Mouse (Mus musculus) forebrain, embryonic 12.5 days (tissue): ENCODE measurements around the gene Dtl. TPM values are rescaled to one million over a fixed set of nuclear protein-coding genes. Genes with fewer than 3 reads are reported as not detected.

Experiments used
- ATAC-seq: fragments of 200-750 bp; cut with Nextera tagmentation; 2 replicates; pipeline ENCODE4 v1.8.0; 2017; ENCODE audit warnings: moderate TSS enrichment; ENCODE audit not compliant: low FRiP score
- H3K27ac ChIP-seq: fragments of 300-500 bp; sonication (generic); 2 replicates; pipeline ENCODE4 v1.5.1; 2016; ENCODE audit warnings: mild to moderate bottlenecking
- H3K27me3 ChIP-seq: fragments of 300-500 bp; sonication (generic); 2 replicates; pipeline ENCODE4 v1.6.1; 2016; ENCODE audit warnings: mild to moderate bottlenecking
- H3K36me3 ChIP-seq: fragments of 300-500 bp; sonication (generic); replicated peaks from 2 replicates; pipeline ENCODE4 v1.6.1; 2016; ENCODE audit warnings: mild to moderate bottlenecking
- H3K4me1 ChIP-seq: fragments of 300-500 bp; sonication (generic); 2 replicates; pipeline ENCODE4 v1.6.1; 2016
- H3K4me2 ChIP-seq: fragments of 300-500 bp; sonication (generic); 2 replicates; pipeline ENCODE4 v1.6.1; 2016; ENCODE audit warnings: mild to moderate bottlenecking, moderate library complexity
- H3K4me3 ChIP-seq: fragments of 300-500 bp; sonication (generic); replicated peaks from 2 replicates; pipeline ENCODE4 v1.5.1; 2016; ENCODE audit warnings: mild to moderate bottlenecking
- H3K9ac ChIP-seq: fragments of 300-500 bp; sonication (generic); 2 replicates; pipeline ENCODE4 v1.6.1; 2016; ENCODE audit warnings: mild to moderate bottlenecking
- H3K9me3 ChIP-seq: fragments of 300-500 bp; sonication (generic); 2 replicates; pipeline ENCODE4 v1.6.1; 2016
- WGBS: fragments of 180-500 bp; shearing (Covaris S2); methylation state at CpG from one replicate; pipeline ENCODE4 v1.1.7; 2016; 5-methylcytosine and 5-hydroxymethylcytosine counted together
- polyA plus RNA-seq: library from polyadenylated mRNA; unstranded; fragments of >200 nt; fragmentation: Nextera tagmentation; extraction: Ambion mirVana; gene quantifications from 2 replicates; pipeline ENCODE4 v1.2.1, GENCODE M21; 2016

Gene Dtl
- polyA plus RNA-seq, 1 experiment from 2014 or later: 77.3 TPM

DNA sequence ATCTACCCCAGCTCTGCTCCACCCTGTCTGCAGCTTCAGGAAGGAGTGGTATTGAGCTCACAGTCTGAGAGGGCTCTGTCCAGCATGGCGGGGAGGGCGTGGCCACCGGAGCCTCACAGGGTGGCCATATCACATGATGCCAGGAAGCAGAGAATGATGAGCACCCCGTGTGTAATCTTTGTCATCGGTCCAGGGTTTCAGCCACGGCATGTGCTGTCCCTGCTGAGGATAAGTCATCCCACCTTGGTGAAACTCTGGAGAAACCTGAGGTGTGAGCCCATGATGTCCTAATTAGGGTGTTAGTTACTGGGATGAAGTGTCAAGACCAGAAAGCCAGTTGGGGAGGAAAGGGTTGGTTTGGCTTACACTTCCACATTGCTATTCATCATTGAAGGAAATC is 33.7 kb upstream of the Dtl start:
- no peaks in the 10 kb centered on the region for H3K9me3 ChIP-seq
- H3K27ac ChIP-seq: no peak overlapping the region
- 95% methylated on average over 6 of the region's 6 CpGs for WGBS
- no peaks in the 10 kb centered on the region for H3K27me3 ChIP-seq
- no peaks in the 10 kb centered on the region for H3K4me1 ChIP-seq
- no peak overlapping the region for H3K4me3 ChIP-seq
- H3K36me3 ChIP-seq: peaks cover 89% of the 10 kb centered on the region
- ATAC-seq: no peak
- no peak overlapping the region for H3K9ac ChIP-seq
- no peak overlapping the region for H3K4me2 ChIP-seq

DNA sequence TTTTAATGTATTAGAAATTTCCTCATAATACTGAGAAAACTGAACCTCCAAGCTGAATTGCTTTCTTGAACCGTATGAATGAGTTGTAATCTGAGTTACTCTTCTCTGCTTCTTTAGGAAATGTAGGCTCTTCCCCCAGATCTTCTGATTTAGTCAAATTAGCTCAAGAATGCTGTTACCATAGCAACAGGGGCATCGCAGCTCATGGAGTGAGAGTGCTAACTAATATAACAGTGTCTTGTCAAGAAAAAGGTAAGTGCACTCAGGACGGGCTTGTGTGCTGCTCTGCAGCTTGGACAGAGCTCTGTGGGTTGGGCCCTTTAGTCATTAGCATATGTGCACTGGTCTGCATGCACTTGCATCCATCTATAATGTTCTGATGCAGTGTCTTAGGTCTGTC is 29.3 kb upstream of the Dtl start:
- no peaks in the 10 kb centered on the region for H3K4me1 ChIP-seq
- no peaks in the 10 kb centered on the region for H3K9me3 ChIP-seq
- H3K9ac ChIP-seq: no peak overlapping the region
- H3K4me3 ChIP-seq: no peak overlapping the region
- 67% methylated on average over 3 of the region's 3 CpGs for WGBS
- ATAC-seq: no peak
- peaks cover 68% of the 10 kb centered on the region for H3K36me3 ChIP-seq
- no peak overlapping the region for H3K4me2 ChIP-seq
- no peak overlapping the region for H3K27ac ChIP-seq
- H3K27me3 ChIP-seq: no peaks in the 10 kb centered on the region

DNA sequence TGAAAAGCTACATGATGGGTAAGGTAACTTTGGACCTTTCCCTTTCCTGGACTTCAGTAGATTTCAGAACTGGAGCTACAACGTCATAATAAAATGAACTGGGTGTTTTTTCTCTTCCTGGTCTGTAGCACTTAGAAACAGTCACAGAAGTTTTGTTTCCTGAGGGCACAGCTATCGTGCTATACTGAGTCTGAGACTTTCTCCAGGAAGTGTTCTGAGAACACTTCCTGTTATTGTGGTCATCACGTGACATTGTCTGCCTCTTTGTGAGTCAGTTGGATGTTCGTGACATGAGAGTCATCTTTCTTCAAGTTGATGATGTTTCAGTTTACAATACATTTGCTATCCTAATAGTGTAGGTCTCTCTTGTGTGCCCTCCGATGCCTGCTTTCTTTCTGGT is 23.9 kb upstream of the Dtl start:
- Histone ChIP-seq H3K9me3 (no peaks in the 10 kb centered on the region), H3K27ac (no peak overlapping the region), H3K4me2 (no peak overlapping the region), H3K4me3 (no peak overlapping the region), H3K27me3 (no peaks in the 10 kb centered on the region), H3K36me3 (peaks cover 65% of the 10 kb centered on the region), H3K4me1 (no peaks in the 10 kb centered on the region), H3K9ac (no peak overlapping the region)
- no peak for ATAC-seq
- WGBS: 91% methylated on average over 5 of the region's 5 CpGs

DNA sequence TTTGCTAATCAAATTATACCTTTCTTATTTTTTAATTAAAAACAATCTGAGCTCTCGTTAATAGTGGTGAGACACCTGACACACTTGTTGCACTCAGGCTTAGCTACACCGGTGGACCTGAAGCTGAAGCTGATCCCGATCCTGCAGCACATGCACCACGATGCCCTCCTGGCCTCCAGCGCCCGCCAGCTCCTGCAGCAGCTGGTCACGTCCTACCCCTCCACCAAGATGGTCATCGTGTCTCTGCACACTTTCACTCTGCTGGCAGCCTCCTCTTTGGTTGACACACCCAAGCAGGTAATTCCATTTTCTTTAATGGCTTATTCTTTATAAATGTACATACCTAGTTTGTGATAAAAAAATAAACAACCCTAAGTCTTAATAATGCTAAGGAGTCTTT is 20.7 kb upstream of the Dtl start:
- no peaks in the 10 kb centered on the region for H3K27me3 ChIP-seq
- no peak overlapping the region for H3K4me2 ChIP-seq
- WGBS: 95% methylated on average over 8 of the region's 8 CpGs
- no peaks in the 10 kb centered on the region for H3K9me3 ChIP-seq
- H3K27ac ChIP-seq: no peak overlapping the region
- no peak for ATAC-seq
- H3K4me3 ChIP-seq: no peak overlapping the region
- no peaks in the 10 kb centered on the region for H3K4me1 ChIP-seq
- no peak overlapping the region for H3K9ac ChIP-seq
- H3K36me3 ChIP-seq: peaks cover 74% of the 10 kb centered on the region

DNA sequence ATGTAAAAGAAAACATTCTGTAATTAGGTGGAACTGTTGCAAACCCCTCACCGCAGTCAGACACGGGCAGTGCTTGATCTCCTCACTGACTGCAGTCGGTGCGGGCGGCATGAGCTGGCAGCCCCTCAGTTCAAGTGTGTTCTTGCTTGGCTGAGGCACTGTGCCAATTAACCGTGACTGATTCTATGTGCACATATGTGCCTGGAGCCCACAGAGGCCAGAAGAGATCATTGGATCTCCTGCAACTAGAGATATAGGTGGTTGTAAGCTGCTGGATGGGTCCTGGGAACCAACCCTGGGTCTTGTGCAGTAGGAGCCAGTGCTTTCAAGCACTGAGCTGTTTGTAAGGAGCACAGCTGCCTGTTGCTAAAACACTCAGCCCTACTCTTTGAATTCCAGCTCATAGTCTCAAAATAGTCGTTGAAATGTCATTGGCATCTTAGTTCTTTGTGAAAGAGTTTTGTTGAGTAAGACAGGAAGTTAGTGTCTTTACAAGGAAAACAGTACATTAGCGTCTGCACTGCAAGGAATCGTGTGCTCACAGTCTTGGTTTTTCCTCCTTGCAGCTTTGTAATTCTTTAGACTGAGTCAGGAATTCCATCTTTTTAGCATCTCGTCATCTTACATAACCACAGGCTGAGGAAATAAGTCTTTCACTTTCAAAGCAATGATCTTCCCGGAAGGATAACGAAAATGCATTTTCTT is 16.8 kb upstream of the Dtl start:
- WGBS: 87% methylated on average over 12 of the region's 12 CpGs
- no peak overlapping the region for H3K4me3 ChIP-seq
- no peaks in the 10 kb centered on the region for H3K27me3 ChIP-seq
- H3K9ac ChIP-seq: no peak overlapping the region
- H3K4me1 ChIP-seq: no peaks in the 10 kb centered on the region
- H3K36me3 ChIP-seq: peaks cover 72% of the 10 kb centered on the region
- H3K4me2 ChIP-seq: no peak overlapping the region
- no peaks in the 10 kb centered on the region for H3K9me3 ChIP-seq
- H3K27ac ChIP-seq: no peak overlapping the region
- no peak for ATAC-seq

DNA sequence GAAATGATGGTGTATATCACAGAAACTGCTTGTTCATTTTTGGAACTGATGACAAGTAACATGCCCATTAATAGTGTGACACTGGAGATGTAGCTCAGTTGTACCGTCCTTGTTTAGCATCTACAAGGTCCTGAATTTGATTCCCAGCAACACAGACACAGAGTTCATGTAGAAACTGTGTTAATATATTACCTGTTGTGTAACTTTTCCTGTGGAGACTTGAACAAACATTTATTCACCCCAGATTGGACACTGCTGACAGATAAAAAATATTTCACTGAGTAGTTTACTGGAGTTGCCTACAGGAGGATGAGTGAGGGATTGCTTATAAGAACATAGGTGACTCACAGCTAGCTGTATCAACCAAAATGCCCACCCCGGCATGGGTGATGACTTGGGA is 13.4 kb upstream of the Dtl start:
- ATAC-seq: no peak
- Histone ChIP-seq H3K9me3 (no peaks in the 10 kb centered on the region), H3K9ac (no peak overlapping the region), H3K27ac (no peak overlapping the region), H3K4me1 (no peaks in the 10 kb centered on the region), H3K27me3 (no peaks in the 10 kb centered on the region), H3K4me2 (no peak overlapping the region), H3K4me3 (no peak overlapping the region), H3K36me3 (peaks cover 75% of the 10 kb centered on the region)
- WGBS: 97% methylated on average over 2 of the region's 2 CpGs

DNA sequence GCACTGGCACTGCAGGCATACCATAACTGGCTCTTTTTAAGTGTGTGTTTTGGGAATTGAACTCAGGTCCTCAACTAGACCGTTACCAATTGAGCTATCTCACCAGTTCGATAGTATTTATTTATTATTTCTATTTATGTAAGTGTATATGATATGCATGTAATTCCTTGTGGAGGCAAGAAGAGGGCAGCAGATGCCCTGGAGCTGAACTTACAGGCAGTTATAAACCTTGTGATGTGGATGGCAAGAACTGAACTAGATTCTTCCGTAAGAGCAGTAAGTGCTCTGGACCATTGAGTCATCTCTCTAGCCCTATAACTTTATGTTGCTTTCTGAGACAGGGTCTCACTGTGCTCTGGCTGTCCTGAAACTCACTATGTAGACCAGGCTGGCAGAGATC is 11.7 kb upstream of the Dtl start:
- no peak overlapping the region for H3K4me3 ChIP-seq
- H3K27me3 ChIP-seq: no peaks in the 10 kb centered on the region
- no peaks in the 10 kb centered on the region for H3K4me1 ChIP-seq
- ATAC-seq: no peak
- no peak overlapping the region for H3K9ac ChIP-seq
- H3K4me2 ChIP-seq: no peak overlapping the region
- 92% methylated on average over 3 of the region's 3 CpGs for whole genome bisulfite sequencing
- no peaks in the 10 kb centered on the region for H3K9me3 ChIP-seq
- no peak overlapping the region for H3K27ac ChIP-seq
- peaks cover 77% of the 10 kb centered on the region for H3K36me3 ChIP-seq

DNA sequence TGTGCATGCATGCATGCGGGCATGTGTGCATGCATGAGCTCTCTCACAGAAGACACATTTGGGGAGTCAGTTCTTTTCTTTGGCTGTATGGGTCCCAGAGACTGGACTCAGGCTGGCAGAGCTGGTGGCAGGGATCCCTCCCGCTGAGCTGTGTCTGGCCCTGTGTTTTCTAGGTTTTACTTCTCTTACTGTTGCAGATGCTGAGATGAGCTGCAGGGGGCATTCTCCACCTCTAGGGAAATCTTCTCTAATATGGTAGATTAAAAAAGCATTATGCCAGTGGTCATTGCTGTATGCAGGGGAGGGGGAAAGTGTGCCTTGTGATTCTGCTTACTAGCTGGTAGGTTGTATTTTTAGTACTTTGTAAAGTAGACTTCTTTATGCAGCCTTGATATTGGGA is 10.4 kb upstream of the Dtl start:
- Histone ChIP-seq H3K36me3 (peaks cover 68% of the 10 kb centered on the region), H3K4me1 (no peaks in the 10 kb centered on the region), H3K9ac (no peak overlapping the region), H3K4me3 (no peak overlapping the region), H3K27me3 (no peaks in the 10 kb centered on the region), H3K4me2 (no peak overlapping the region), H3K9me3 (no peaks in the 10 kb centered on the region), H3K27ac (no peak overlapping the region)
- 83% methylated on average over 2 of the region's 2 CpGs for WGBS
- no peak for ATAC-seq

DNA sequence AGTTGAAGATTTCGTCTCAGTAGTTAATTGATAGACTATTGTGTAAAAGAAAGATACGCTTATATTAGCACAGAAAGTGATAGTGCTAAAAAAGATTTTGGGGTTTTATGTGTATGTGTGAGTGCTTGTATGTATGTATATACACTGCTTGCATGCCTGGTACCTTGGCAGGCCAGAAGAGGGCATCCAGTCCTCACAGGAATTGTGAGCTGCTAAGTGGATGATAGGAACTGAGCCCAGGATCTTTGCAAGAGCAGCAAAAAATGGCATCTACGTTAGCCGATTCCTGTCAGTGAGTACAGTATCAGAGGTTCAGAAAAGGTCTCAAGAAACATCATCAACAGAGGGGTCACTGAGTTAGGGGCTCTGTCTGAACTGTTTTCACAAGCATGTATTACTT is 9.1 kb upstream of the Dtl start:
- Histone ChIP-seq H3K27me3 (no peaks in the 10 kb centered on the region), H3K9me3 (0 out of 2 replicates have a peak, but pooled peaks cover 2% of the 10 kb centered on the region), H3K27ac (no peak overlapping the region), H3K4me1 (no peaks in the 10 kb centered on the region), H3K36me3 (peaks cover 70% of the 10 kb centered on the region), H3K4me3 (no peak overlapping the region), H3K4me2 (no peak overlapping the region), H3K9ac (no peak overlapping the region)
- WGBS: 94% methylated on average over 4 of the region's 4 CpGs
- ATAC-seq: no peak

DNA sequence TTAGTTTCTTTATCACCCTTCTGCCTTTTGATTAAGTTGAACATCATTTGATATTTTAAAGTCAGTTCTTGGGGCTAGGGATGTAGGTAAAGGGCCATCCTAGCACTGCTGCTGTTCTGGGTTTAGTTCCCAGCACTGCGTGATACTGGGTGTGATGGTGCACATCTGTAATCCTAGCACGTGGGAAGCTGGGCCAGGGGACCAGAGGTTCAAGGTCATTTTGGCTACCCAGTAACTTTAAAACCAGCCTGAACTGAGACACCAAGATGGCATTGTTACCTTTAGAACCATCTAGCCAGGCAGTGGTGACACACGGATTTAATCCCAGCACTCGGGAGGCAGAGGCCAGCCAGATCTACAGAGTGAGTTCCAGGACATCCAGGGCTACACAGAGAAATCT is 8.5 kb upstream of the Dtl start:
- Histone ChIP-seq H3K4me2 (no peak overlapping the region), H3K36me3 (peaks cover 65% of the 10 kb centered on the region), H3K9me3 (0 out of 2 replicates have a peak, but pooled peaks cover 2% of the 10 kb centered on the region), H3K27ac (no peak overlapping the region), H3K27me3 (no peaks in the 10 kb centered on the region), H3K9ac (no peak overlapping the region), H3K4me3 (no peak overlapping the region), H3K4me1 (no peaks in the 10 kb centered on the region)
- no peak for ATAC-seq
- 91% methylated on average over 4 of the region's 4 CpGs for WGBS

DNA sequence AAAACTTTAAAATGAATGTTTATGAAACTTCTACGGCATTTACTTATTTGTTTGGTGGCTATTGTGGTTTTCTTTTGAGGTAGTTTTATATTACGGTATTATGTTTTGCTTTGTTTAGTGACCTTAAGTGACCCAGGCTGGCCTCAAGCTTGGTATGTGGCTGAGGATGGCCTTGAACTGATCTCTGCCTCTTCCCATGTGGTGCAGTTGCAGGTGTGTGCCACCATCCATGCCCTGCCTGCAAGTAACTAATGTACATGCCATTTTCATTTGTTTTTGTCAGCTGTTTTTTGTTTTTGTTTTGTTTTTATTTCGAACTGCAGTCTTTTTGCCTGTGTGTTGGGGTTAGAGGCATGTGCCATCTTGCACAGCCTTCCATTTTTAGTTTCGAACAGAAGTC is 6.3 kb upstream of the Dtl start:
- Histone ChIP-seq H3K4me2 (no peak overlapping the region), H3K9ac (no peak overlapping the region), H3K4me1 (peaks cover 16% of the 10 kb centered on the region), H3K4me3 (no peak overlapping the region), H3K27me3 (no peaks in the 10 kb centered on the region), H3K27ac (no peak overlapping the region), H3K9me3 (0 out of 2 replicates have a peak, but pooled peaks cover 2% of the 10 kb centered on the region), H3K36me3 (peaks cover 50% of the 10 kb centered on the region)
- WGBS: 91% methylated on average over 4 of the region's 4 CpGs
- ATAC-seq: no peak

DNA sequence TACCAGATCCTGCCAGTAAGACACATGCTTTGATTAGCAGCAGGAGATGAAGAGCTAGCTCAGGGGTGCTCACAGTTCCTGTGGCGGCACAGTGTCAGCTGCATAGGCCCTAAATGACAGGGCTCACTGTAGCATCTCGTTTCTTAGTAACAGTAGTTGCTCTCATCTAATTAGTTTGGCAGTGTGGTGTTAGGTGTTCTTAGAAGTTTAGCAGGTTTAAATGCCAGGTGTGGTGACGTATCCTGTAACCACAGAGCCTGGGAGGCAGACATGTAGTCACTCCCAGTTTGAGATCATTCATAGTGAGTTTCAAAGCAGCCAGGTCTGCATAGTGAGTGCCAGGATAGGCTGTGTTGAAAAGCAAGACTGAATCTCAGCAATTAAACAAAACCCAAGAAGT is 4.2 kb upstream of the Dtl start:
- Histone ChIP-seq H3K9me3 (0 out of 2 replicates have a peak, but pooled peaks cover 2% of the 10 kb centered on the region), H3K27me3 (no peaks in the 10 kb centered on the region), H3K9ac (no peak overlapping the region), H3K4me3 (no peak overlapping the region), H3K4me1 (peaks cover 23% of the 10 kb centered on the region), H3K4me2 (no peak overlapping the region), H3K27ac (no peak overlapping the region), H3K36me3 (peaks cover 33% of the 10 kb centered on the region)
- no peak for ATAC-seq
- WGBS: 93% methylated on average over 3 of the region's 3 CpGs

DNA sequence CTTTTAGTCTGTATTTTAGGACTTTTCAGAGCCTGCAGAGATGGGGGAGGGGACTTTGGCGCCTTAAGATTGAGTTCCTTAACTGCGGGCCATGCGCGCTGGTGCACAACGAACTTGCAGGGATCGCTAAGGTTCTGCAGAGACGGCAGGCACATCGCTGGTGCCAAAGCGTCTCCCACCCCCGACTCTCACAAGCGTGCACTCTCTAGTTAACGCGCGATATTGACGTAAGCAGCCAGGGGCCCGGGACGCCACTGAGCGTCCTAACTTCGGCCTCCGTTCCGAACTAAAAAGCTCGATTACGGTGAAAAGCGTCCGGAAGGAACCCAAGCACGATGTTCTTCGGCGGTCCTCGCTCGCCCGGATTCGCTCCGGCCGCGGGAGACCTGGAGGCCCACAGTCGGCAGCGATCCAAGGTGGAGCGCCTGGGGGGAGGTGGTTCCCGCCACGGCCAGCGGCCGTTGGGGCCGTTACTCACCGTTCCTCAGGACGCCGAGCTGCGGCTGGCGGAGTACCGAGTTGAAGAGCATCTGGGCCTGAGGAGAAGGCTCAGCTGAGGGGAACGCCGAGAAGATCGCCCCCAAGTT is 380 bp downstream of the Dtl start:
- Histone ChIP-seq H3K4me1 (peaks cover 37% of the 10 kb centered on the region), H3K27ac (peak overlapping the region; percentile 89), H3K4me3 (peak overlapping the region; percentile 85), H3K4me2 (peak overlapping the region; percentile 63), H3K9me3 (0 out of 2 replicates have a peak, but pooled peaks cover 2% of the 10 kb centered on the region), H3K9ac (peak overlapping the region; percentile 78), H3K27me3 (no peaks in the 10 kb centered on the region), H3K36me3 (peaks cover 11% of the 10 kb centered on the region; the same call in 1 of the 2 replicates)
- ATAC-seq: peak; percentile 49; the same call in 1 of the 2 replicates
- under 1% methylated on average over 52 of the region's 52 CpGs for WGBS
